Mouse (Mus musculus) neural tube, embryonic 15.5 days (tissue): ENCODE measurements at regions not wholly inside any gene's neighbourhood (a gene's known extent, or its start where the extent isn't known, plus 50 kb on each side); places are given as distances from the start of the nearest gene placed in this dataset.

ENCODE experiments used
- ATAC-seq: fragments of 200-750 bp; cut with Nextera tagmentation; 2 replicates; pipeline ENCODE4 v1.8.0; 2017; ENCODE audit warnings: mild to moderate bottlenecking, moderate TSS enrichment, moderate library complexity; ENCODE audit not compliant: low FRiP score
- H3K27ac ChIP-seq: fragments of 300-500 bp; sonication (generic); replicated peaks from 2 replicates; pipeline ENCODE4 v1.5.1; 2015; ENCODE audit warnings: mild to moderate bottlenecking, inconsistent platforms
- H3K27me3 ChIP-seq: fragments of 300-500 bp; sonication (generic); replicated peaks from 2 replicates; pipeline ENCODE4 v1.6.1; 2015; ENCODE audit warnings: inconsistent platforms
- H3K36me3 ChIP-seq: fragments of 300-500 bp; sonication (generic); 2 replicates; pipeline ENCODE4 v1.6.1; 2015; ENCODE audit warnings: inconsistent platforms
- H3K4me1 ChIP-seq: fragments of 300-500 bp; sonication (generic); 2 replicates; pipeline ENCODE4 v1.6.1; 2015; ENCODE audit warnings: inconsistent platforms
- H3K4me2 ChIP-seq: fragments of 300-500 bp; sonication (generic); 2 replicates; pipeline ENCODE4 v1.6.1; 2015; ENCODE audit warnings: inconsistent platforms, mild to moderate bottlenecking, moderate library complexity
- H3K4me3 ChIP-seq: fragments of 300-500 bp; sonication (generic); replicated peaks from 2 replicates; pipeline ENCODE4 v1.5.1; 2015; ENCODE audit warnings: mild to moderate bottlenecking, inconsistent platforms
- H3K9ac ChIP-seq: fragments of 300-500 bp; sonication (generic); replicated peaks from 2 replicates; pipeline ENCODE4 v1.6.1; 2015; ENCODE audit warnings: mild to moderate bottlenecking, inconsistent platforms
- H3K9me3 ChIP-seq: fragments of 300-500 bp; sonication (generic); replicated peaks from 2 replicates; pipeline ENCODE4 v1.6.1; 2016; ENCODE audit warnings: inconsistent platforms
- WGBS: fragments of 180-500 bp; shearing (Covaris S2); methylation state at CpG from one replicate; pipeline ENCODE4 v1.1.7; 2015; ENCODE audit warnings: mixed read lengths; 5-methylcytosine and 5-hydroxymethylcytosine counted together

- H3K9me3 ChIP-seq: no peaks in the 10 kb centered on the region
- H3K4me3 ChIP-seq: no peak overlapping the region
- H3K27ac ChIP-seq: no peak overlapping the region
- H3K4me2 ChIP-seq: peak overlapping the region; percentile 53
- 6% methylated on average over 5 of the region's 5 CpGs for WGBS
- H3K4me1 ChIP-seq: no peaks in the 10 kb centered on the region
- ATAC-seq: peak; percentile 87
- H3K27me3 ChIP-seq: no peaks in the 10 kb centered on the region
- H3K9ac ChIP-seq: no peak overlapping the region
- no peaks in the 10 kb centered on the region for H3K36me3 ChIP-seq
These were observed 487.3 kb upstream of the Adam24 start for GRCm38 (mm10) chr8:40187584-40187934.

GRCm38 (mm10) chr8:40192266-40192665, 482.6 kb upstream of the Adam24 start:
- no peaks in the 10 kb centered on the region for H3K27me3 ChIP-seq
- H3K9ac ChIP-seq: no peak overlapping the region
- ATAC-seq: no peak
- H3K9me3 ChIP-seq: no peaks in the 10 kb centered on the region
- H3K27ac ChIP-seq: no peak overlapping the region
- no peak overlapping the region for H3K4me3 ChIP-seq
- H3K4me1 ChIP-seq: no peaks in the 10 kb centered on the region
- no peaks in the 10 kb centered on the region for H3K36me3 ChIP-seq
- H3K4me2 ChIP-seq: no peak overlapping the region

- Histone ChIP-seq H3K9me3 (no peaks in the 10 kb centered on the region), H3K4me3 (no peak overlapping the region), H3K4me1 (no peaks in the 10 kb centered on the region), H3K9ac (no peak overlapping the region), H3K27ac (no peak overlapping the region), H3K36me3 (no peaks in the 10 kb centered on the region), H3K4me2 (no peak overlapping the region), H3K27me3 (no peaks in the 10 kb centered on the region)
- no peak for ATAC-seq
- 49% methylated on average over 1 of the region's 1 CpGs for WGBS
These were observed 481.7 kb upstream of the Adam24 start for GRCm38 (mm10) chr8:40193148-40193547.

- no peak overlapping the region for H3K4me2 ChIP-seq
- ATAC-seq: no peak
- no peaks in the 10 kb centered on the region for H3K27me3 ChIP-seq
- H3K4me1 ChIP-seq: no peaks in the 10 kb centered on the region
- no peaks in the 10 kb centered on the region for H3K36me3 ChIP-seq
- 74% methylated on average over 4 of the region's 4 CpGs for WGBS
- H3K4me3 ChIP-seq: no peak overlapping the region
- H3K9ac ChIP-seq: no peak overlapping the region
- H3K27ac ChIP-seq: no peak overlapping the region
- no peaks in the 10 kb centered on the region for H3K9me3 ChIP-seq
These were observed 464.0 kb upstream of the Adam24 start for GRCm38 (mm10) chr8:40210871-40211270.

GRCm38 (mm10) chr8:40223521-40223920, 451.4 kb upstream of the Adam24 start:
- Histone ChIP-seq H3K9me3 (no peaks in the 10 kb centered on the region), H3K4me2 (no peak overlapping the region), H3K4me1 (no peaks in the 10 kb centered on the region), H3K9ac (no peak overlapping the region), H3K36me3 (no peaks in the 10 kb centered on the region), H3K4me3 (no peak overlapping the region), H3K27ac (no peak overlapping the region), H3K27me3 (no peaks in the 10 kb centered on the region)
- no peak for ATAC-seq
- 53% methylated on average over 4 of the region's 4 CpGs for WGBS

- Histone ChIP-seq H3K27me3 (no peaks in the 10 kb centered on the region), H3K36me3 (no peaks in the 10 kb centered on the region)
- 65% methylated on average over 1 of the region's 1 CpGs for WGBS
These were observed 447.6 kb upstream of the Adam24 start for GRCm38 (mm10) chr8:40227262-40227661.

More at GRCm38 (mm10) chr8:40227262-40227661, 447.6 kb upstream of the Adam24 start:
- Histone ChIP-seq H3K9me3 (no peaks in the 10 kb centered on the region), H3K27ac (no peak overlapping the region), H3K4me1 (no peaks in the 10 kb centered on the region), H3K9ac (no peak overlapping the region), H3K4me2 (no peak overlapping the region), H3K4me3 (no peak overlapping the region)
- no peak for ATAC-seq
